15 mouse cellular contexts compared by ENCODE assay signal in the genomic region with DNA sequence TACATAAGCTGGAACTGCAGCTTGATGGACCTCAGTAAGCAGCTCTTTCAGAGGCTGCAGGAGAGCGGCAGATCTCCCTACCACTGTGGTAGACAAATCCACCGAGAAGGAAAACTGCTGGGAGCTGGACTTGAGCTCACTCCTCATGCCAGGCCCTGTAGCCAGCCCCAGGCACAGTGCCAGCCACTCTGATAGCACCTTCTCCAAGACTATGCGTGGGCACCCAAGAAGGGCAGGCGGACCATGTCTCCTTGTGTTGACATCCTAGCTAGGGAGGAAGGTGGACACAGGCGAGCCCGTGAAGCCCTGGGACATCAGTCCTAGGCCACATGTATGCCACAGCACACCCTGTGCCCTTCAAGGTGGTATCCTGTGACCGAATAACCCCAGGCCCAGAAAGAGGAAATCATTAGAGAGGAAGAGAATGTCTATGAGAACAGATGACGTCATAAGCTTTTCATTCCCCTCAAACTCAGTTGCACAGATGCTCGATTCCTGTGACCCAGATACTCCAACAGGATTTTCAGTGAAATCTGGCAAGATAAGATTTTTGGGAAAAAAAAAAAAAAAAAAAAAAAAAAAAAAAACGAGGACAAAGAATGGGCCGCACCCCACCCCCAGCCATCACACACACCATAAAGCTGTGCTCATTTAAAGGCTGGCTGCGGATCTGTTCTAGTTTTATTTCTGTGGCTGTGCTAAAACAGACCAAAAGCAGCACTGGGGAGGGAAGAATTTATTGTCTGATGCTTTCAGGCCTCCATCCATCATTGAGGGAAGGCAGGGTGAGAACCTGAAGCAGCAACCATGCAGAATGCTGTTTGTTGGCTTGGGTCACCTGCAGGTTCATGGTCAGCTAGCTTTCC. TPM values are rescaled to one million over a fixed set of nuclear protein-coding genes. Genes with fewer than 3 reads are reported as not detected.
DNase-seq lines count a peak whose midpoint lies in the region; ATAC-seq and TF ChIP-seq lines count a peak whose summit lies in the region.
"Had no signal": no experiment of that assay in that cellular context is flagged by ENCODE, and none has a peak within 500 bp of the region (broad histone marks: within the 10 kb centered on the region; RNA-seq: fewer than 3 reads in every experiment).

No protein-coding gene starts in this region.

- H3K27ac ChIP-seq in hindbrain, embryonic 16.5 days (ENCODE audit: low read depth, low read length): peak overlapping the region; percentile 48
- H3K27ac ChIP-seq in hindbrain, embryonic 10.5 days: no peak overlapping the region
- peak overlapping the region; percentile 68 for H3K27ac ChIP-seq in cortical plate, adult 2 months (ENCODE audit: insufficient read depth, low read length)
- H3K27ac ChIP-seq in neural tube, embryonic 14.5 days (ENCODE audit: low read depth, low read length): peak overlapping the region; percentile 60
- H3K27ac ChIP-seq: liver, embryonic 14.5 days; midbrain, embryonic 12.5 days had no signal

- no peak overlapping the region for H3K4me3 ChIP-seq in hindbrain, embryonic 16.5 days (ENCODE audit: low read length)
- no peak overlapping the region for H3K4me3 ChIP-seq in hindbrain, embryonic 10.5 days
- H3K4me3 ChIP-seq in cortical plate, adult 2 months (ENCODE audit: insufficient read depth, low read length): no peak overlapping the region
- no peak overlapping the region for H3K4me3 ChIP-seq in neural tube, embryonic 14.5 days (ENCODE audit: low read depth, low read length)
- H3K4me3 ChIP-seq: erythroblast, embryonic 14.5 days; heart, embryonic 12.5 days; midbrain, embryonic 12.5 days had no signal

- H3K9ac ChIP-seq in hindbrain, embryonic 16.5 days (ENCODE audit: low read depth, low read length): no peak overlapping the region
- H3K9ac ChIP-seq in neural tube, embryonic 14.5 days (replicated peaks; ENCODE audit: low read depth, low read length): no peak overlapping the region
- H3K9ac ChIP-seq: heart, embryonic 12.5 days; liver, embryonic 14.5 days; midbrain, embryonic 12.5 days had no signal

- no peak overlapping the region for H3K4me2 ChIP-seq in hindbrain, embryonic 16.5 days (ENCODE audit: low read length)
- no peak overlapping the region for H3K4me2 ChIP-seq in neural tube, embryonic 14.5 days (ENCODE audit: low read depth, low read length)
- H3K4me2 ChIP-seq: heart, embryonic 12.5 days; midbrain, embryonic 12.5 days had no signal

- no peak for DNase-seq in hindbrain, embryonic 10.5 days (ENCODE audit: low spot score)
- no peak for DNase-seq in liver
- no peak for DNase-seq in heart, postnatal 25 days (ENCODE audit: low spot score)
- DNase-seq in gastrocnemius, postnatal 14 days: no peak
- DNase-seq: thymus, adult 2 months had no signal

- TF ChIP-seq POLR2A in cortical plate, adult 2 months (IDR thresholded peaks at IDR 0.05; ENCODE audit: extremely low read depth, insufficient read depth, low read length): no peak

- H3K27me3 ChIP-seq in hindbrain, embryonic 16.5 days (replicated peaks; ENCODE audit: control insufficient read depth, insufficient read depth, low read length): no peaks in the 10 kb centered on the region
- H3K27me3 ChIP-seq in hindbrain, embryonic 10.5 days (ENCODE audit: insufficient read depth, poor library complexity, severe bottlenecking): no peaks in the 10 kb centered on the region
- no peaks in the 10 kb centered on the region for H3K27me3 ChIP-seq in neural tube, embryonic 14.5 days (ENCODE audit: control insufficient read depth, insufficient read depth, low read length)
- H3K27me3 ChIP-seq: heart, embryonic 12.5 days; midbrain, embryonic 12.5 days had no signal

- no peaks in the 10 kb centered on the region for H3K9me3 ChIP-seq in hindbrain, embryonic 16.5 days (ENCODE audit: control insufficient read depth, low read length)
- H3K9me3 ChIP-seq in hindbrain, embryonic 10.5 days: no peaks in the 10 kb centered on the region
- H3K9me3 ChIP-seq in neural tube, embryonic 14.5 days (ENCODE audit: control insufficient read depth, low read length): no peaks in the 10 kb centered on the region
- H3K9me3 ChIP-seq: heart, embryonic 12.5 days; midbrain, embryonic 12.5 days had no signal

- 74% methylated on average over 12 of the region's 12 CpGs for WGBS in hindbrain, embryonic 16.5 days
- 89% methylated on average over 12 of the region's 12 CpGs for WGBS in hindbrain, embryonic 10.5 days
- WGBS in neural tube, embryonic 14.5 days: 76% methylated on average over 12 of the region's 12 CpGs

- TF ChIP-seq CTCF in cortical plate, adult 2 months (IDR thresholded peaks at IDR 0.05; ENCODE audit: extremely low read depth, insufficient read depth, low read length): no peak

- peaks cover 23% of the 10 kb centered on the region for H3K36me3 ChIP-seq in hindbrain, embryonic 16.5 days (ENCODE audit: control insufficient read depth, insufficient read depth, low read length)
- peaks cover 50% of the 10 kb centered on the region for H3K36me3 ChIP-seq in hindbrain, embryonic 10.5 days
- H3K36me3 ChIP-seq in neural tube, embryonic 14.5 days (ENCODE audit: control insufficient read depth, insufficient read depth, low read length): peaks cover 16% of the 10 kb centered on the region; the same call in 1 of the 2 replicates
- H3K36me3 ChIP-seq: heart, embryonic 12.5 days had no signal

- ATAC-seq in hindbrain, embryonic 16.5 days: 0 out of 2 replicates have a peak, but pooled peaks have one; percentile 4
- ATAC-seq in cerebellum, adult (ENCODE audit: insufficient number of reproducible peaks, low FRiP score, low TSS enrichment): 0 out of 2 replicates have a peak, but pooled peaks have one; percentile 41
- ATAC-seq in neural tube, embryonic 14.5 days (ENCODE audit: low read depth): no peak
- ATAC-seq: intestine, embryonic 16.5 days had no signal

- peaks cover 23% of the 10 kb centered on the region for H3K4me1 ChIP-seq in hindbrain, embryonic 16.5 days (ENCODE audit: control insufficient read depth, insufficient read depth, low read depth, low read length)
- H3K4me1 ChIP-seq in hindbrain, embryonic 10.5 days (replicated peaks): peaks cover 40% of the 10 kb centered on the region
- H3K4me1 ChIP-seq in cortical plate, adult 2 months (ENCODE audit: control insufficient read depth, insufficient read depth, low read length): peaks cover 23% of the 10 kb centered on the region
- H3K4me1 ChIP-seq in neural tube, embryonic 14.5 days (ENCODE audit: control insufficient read depth, insufficient read depth, low read length): peaks cover 3% of the 10 kb centered on the region; the same call in 1 of the 2 replicates

- intact Hi-C loops in heart, postnatal 25 days (cut with DNase I): loop anchor here (5.0 kb wide), 1 partner anchor 126 kb away; no protein-coding TSS in a partner anchor
- intact Hi-C loops in gastrocnemius, postnatal 14 days (cut with DNase I; ENCODE audit: low total_unique reads): loop anchor here (5.0 kb wide), 1 partner anchor 121 kb away; no protein-coding TSS in a partner anchor

RNA-seq across cellular contexts. Expression of a gene that starts 18.1 kb away (rescaled TPM):
- 497 and 573 TPM in 2 replicates for polyA plus RNA-seq in hindbrain, embryonic 16.5 days (2015; fragmentation: Nextera tagmentation; extraction: Ambion mirVana)
- polyA plus RNA-seq in hindbrain, embryonic 10.5 days (2016; fragmentation: Nextera tagmentation; extraction: Ambion mirVana): 48.2 and 79.0 TPM in 2 replicates
- 349 and 356 TPM in 2 replicates for polyA plus RNA-seq in cortical plate, adult 2 months (2012; rRNA removed)
- 377 and 438 TPM in 2 replicates for polyA plus RNA-seq in neural tube, embryonic 14.5 days (2014; fragmentation: Nextera tagmentation; extraction: Ambion mirVana)
- total RNA-seq in heart, postnatal 25 days (2021): 1 to 10 TPM in 1 of 2 experiments, under 1 TPM in 1; 0.94 to 1.6 TPM
- total RNA-seq in gastrocnemius, postnatal 14 days (2021): 1 to 10 TPM; 1.4 to 5.7 TPM

RNA-seq across cellular contexts. Expression of a gene that starts 51.4 kb away (rescaled TPM):
- polyA plus RNA-seq in hindbrain, embryonic 16.5 days (2015; fragmentation: Nextera tagmentation; extraction: Ambion mirVana): not detected in 2 replicates
- polyA plus RNA-seq in hindbrain, embryonic 10.5 days (2016; fragmentation: Nextera tagmentation; extraction: Ambion mirVana): not detected in 2 replicates
- not detected in 2 replicates for polyA plus RNA-seq in cortical plate, adult 2 months (2012; rRNA removed)
- polyA plus RNA-seq in neural tube, embryonic 14.5 days (2014; fragmentation: Nextera tagmentation; extraction: Ambion mirVana): not detected in 2 replicates
- total RNA-seq in heart, postnatal 25 days (2021): not detected
- total RNA-seq in gastrocnemius, postnatal 14 days (2021): not detected
- total RNA-seq: layer of hippocampus, postnatal 10 days had no signal
- polyA plus RNA-seq: heart, embryonic 12.5 days; midbrain, embryonic 12.5 days had no signal
